Mouse (Mus musculus) forebrain, embryonic 10.5 days (tissue): Measurements from ENCODE around the gene Dcaf11. TPM values are rescaled to one million over a fixed set of nuclear protein-coding genes. Genes with fewer than 3 reads are reported as not detected.

Experiments used
- DNase-seq: peaks from one replicate; pipeline ENCODE4 v3.0.0-alpha.2; 2017; ENCODE audit warnings: low spot score; ENCODE audit errors: extremely low spot score
- H3K27ac ChIP-seq: fragments of 300-500 bp; sonication (generic); 2 replicates; pipeline ENCODE4 v1.5.1; 2016; ENCODE audit warnings: mild to moderate bottlenecking
- H3K27me3 ChIP-seq: fragments of 300-500 bp; sonication (generic); 2 replicates; pipeline ENCODE4 v1.6.1; 2016; ENCODE audit warnings: mild to moderate bottlenecking; ENCODE audit not compliant: poor library complexity, severe bottlenecking
- H3K36me3 ChIP-seq: fragments of 300-500 bp; sonication (generic); replicated peaks from 2 replicates; pipeline ENCODE4 v1.6.1; 2016; ENCODE audit warnings: mild to moderate bottlenecking, moderate library complexity
- H3K4me1 ChIP-seq: fragments of 300-500 bp; sonication (generic); 2 replicates; pipeline ENCODE4 v1.6.1; 2016
- H3K4me3 ChIP-seq: fragments of 300-500 bp; sonication (generic); 2 replicates; pipeline ENCODE4 v1.5.1; 2016; ENCODE audit warnings: mild to moderate bottlenecking, moderate library complexity
- H3K9me3 ChIP-seq: fragments of 300-500 bp; sonication (generic); 2 replicates; pipeline ENCODE4 v1.6.1; 2016; ENCODE audit warnings: mild to moderate bottlenecking, moderate library complexity
- WGBS: fragments of 180-500 bp; shearing (Covaris S2); methylation state at CpG from one replicate; pipeline ENCODE4 v1.1.7; 2016; 5-methylcytosine and 5-hydroxymethylcytosine counted together
- polyA plus RNA-seq: library from polyadenylated mRNA; unstranded; fragments of >200 nt; fragmentation: Nextera tagmentation; extraction: Ambion mirVana; gene quantifications from 2 replicates; pipeline ENCODE4 v1.2.1, GENCODE M21; 2016

The Dcaf11 gene
- polyA plus RNA-seq, 1 experiment from 2014 or later: 73.3 TPM

DNA sequence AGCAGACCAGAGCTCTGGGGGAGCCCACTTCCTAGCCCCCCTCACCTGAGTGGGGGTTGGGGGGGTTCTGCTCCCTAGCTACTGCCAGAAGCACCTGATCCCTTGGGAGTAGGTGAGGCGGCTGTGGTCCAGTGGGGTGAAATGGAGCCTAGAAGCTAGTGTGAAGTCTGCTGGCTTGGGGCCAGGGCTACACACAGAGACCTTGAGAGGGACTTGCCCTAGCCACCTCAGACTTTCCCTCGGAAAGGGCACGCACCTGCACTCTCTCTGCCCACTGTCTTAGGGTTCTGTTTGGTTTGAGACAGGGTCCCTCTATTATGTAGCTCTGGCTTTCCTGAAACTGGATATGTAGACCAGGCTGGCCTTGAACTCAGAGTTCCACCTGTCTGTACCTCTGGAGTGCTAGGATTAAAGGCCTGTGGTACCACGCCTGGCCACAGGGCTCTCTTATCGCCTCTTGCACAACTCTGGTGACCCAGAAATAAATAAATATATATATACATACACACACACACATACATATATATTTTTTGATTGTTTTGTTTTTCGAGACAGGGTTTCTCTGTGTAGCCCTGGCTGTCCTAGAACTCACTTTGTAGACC, 19.0 kb downstream of the Dcaf11 start:
- peak overlapping the region; percentile 92 for H3K27ac ChIP-seq
- H3K4me3 ChIP-seq: peak overlapping the region; percentile 78
- DNase-seq: no peak
- H3K4me1 ChIP-seq: peaks cover 32% of the 10 kb centered on the region
- H3K9me3 ChIP-seq: no peaks in the 10 kb centered on the region
- peaks cover 9% of the 10 kb centered on the region for H3K27me3 ChIP-seq
- H3K36me3 ChIP-seq: peaks cover 23% of the 10 kb centered on the region
- WGBS: 34% methylated on average over 6 of the region's 6 CpGs

DNA sequence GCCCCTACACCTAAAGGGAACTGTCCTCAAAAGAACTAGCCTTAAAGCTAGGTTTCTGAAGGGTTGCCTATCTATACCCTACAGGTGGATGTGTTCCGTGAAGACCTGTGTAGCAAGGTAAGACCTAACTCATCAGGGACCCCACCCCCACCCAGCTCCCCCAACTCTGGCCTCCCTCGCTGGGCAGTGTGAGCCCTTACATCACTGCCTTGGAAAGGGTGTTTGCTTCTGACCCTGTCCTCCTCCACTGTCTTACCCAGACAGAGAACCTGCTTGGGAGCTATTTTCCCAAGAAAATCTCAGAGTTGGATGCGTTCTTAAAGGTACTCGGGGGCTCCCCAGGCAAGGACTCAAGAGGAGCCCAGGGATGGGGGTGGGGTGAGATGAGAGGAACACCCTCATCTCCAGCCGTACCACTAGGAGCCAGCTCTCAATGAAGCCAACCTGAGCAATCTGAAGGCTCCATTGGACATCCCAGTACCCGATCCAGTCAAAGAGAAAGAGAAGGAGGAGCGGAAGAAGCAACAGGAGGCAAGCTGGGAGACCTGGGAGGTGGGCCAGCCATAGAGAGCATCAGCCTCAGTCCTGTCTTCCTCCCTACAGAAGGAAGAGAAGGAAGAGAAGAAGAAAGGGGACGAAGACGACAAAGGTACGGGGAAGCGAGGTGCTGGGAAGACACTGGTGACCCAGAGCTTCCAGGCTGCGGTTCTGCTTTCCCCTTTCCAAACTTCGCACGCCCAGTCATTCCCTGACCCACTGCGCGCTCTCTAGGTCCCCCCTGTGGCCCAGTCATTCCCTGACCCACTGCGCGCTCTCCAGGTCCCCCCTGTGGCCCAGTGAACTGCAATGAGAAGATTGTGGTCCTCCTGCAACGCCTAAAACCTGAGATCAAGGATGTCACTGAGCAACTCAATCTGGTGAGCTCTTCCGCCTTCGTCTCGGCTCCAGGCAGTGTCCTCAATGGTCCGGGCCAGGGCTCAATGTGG, 20.0 kb downstream of the Dcaf11 start:
- H3K4me1 ChIP-seq: peaks cover 38% of the 10 kb centered on the region
- 82% methylated on average over 23 of the region's 23 CpGs for WGBS
- peaks cover 20% of the 10 kb centered on the region for H3K27me3 ChIP-seq
- H3K9me3 ChIP-seq: no peaks in the 10 kb centered on the region
- peaks cover 23% of the 10 kb centered on the region for H3K36me3 ChIP-seq
- no peak overlapping the region for H3K27ac ChIP-seq
- H3K4me3 ChIP-seq: no peak overlapping the region
- DNase-seq: no peak

DNA sequence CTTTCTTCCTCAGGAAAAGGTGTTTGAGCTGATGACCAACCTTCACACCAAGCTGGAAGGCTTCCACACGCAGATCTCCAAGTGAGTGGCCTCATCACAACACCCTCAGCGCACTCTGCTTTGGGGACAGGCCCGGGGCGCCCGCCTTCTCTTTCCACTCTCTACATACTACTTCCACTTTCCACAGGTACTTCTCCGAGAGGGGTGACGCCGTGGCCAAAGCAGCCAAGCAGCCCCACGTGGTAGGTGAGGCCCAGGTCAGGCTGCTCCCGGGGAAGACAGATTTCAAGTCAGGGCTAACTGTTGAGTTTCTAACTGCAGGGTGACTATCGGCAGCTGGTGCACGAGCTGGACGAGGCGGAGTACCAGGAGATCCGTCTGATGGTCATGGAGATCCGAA, 20.9 kb downstream of the Dcaf11 start:
- peaks cover 42% of the 10 kb centered on the region for H3K4me1 ChIP-seq

DNA sequence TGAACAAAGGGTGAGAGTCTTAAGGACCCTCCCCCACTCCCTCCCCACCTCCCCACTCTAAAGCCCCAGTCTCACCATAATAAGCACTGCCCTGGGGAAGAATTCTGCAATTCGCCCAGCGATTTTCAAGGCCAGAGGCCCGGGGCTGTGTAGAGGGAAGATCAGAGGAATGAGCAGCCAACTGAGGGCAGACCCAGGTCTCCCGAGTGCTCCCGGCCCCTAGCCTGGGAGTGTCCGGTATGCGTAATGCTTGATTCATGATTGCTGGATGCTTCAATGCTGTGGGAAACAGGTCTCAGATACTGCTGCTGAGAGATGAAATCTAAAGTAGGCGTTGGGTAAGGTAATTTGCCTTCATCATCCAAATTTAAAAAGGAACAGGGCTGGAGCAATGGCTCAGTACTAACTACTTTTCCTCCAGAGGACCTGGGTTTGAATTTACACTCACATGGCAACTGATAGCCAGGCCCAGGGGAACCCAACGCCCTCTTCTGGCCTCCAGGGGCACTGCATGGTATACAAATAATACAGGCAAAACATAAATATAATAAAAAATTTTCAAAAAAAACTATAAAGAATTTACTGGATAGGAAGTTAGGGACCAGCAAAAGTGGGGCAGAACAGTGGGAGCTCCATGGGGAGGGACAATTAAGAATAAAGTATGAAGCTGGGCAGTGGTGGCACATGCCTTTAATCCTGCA, 22.3 kb downstream of the Dcaf11 start:
- H3K27ac ChIP-seq: no peak overlapping the region
- DNase-seq: no peak
- peaks cover 18% of the 10 kb centered on the region for H3K27me3 ChIP-seq
- peaks cover 38% of the 10 kb centered on the region for H3K4me1 ChIP-seq
- H3K4me3 ChIP-seq: no peak overlapping the region
- peaks cover 28% of the 10 kb centered on the region for H3K36me3 ChIP-seq
- no peaks in the 10 kb centered on the region for H3K9me3 ChIP-seq
- 78% methylated on average over 9 of the region's 9 CpGs for WGBS

More for the DNA sequence above, 20.9 kb downstream of the Dcaf11 start:
- DNase-seq: no peak
- H3K4me3 ChIP-seq: no peak overlapping the region
- 94% methylated on average over 16 of the region's 16 CpGs for WGBS
- no peak overlapping the region for H3K27ac ChIP-seq
- H3K36me3 ChIP-seq: peaks cover 23% of the 10 kb centered on the region
- no peaks in the 10 kb centered on the region for H3K9me3 ChIP-seq
- H3K27me3 ChIP-seq: peaks cover 18% of the 10 kb centered on the region

DNA sequence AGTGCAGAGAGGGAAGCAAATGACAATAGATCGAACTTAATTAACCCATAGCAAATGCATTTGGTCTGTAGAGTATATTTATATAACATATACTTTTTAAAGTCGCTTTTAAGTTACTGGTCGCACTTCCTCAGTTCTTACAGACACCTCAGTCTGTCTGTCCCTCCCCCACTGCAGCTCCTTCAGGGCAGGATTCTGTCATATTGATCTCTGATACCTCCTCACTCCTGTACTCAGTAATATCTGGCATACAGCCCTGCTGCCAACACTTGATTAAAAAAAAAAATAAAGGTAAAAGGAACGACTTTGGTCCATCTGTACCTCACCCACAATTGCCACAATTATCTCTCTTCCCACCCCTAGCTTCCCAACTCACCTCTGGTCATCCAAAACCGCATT, 24.5 kb downstream of the Dcaf11 start:
- DNase-seq: no peak
- H3K27ac ChIP-seq: no peak overlapping the region
- no peaks in the 10 kb centered on the region for H3K9me3 ChIP-seq
- H3K4me3 ChIP-seq: peak overlapping the region; percentile 67
- H3K36me3 ChIP-seq: peaks cover 40% of the 10 kb centered on the region
- 33% methylated on average over 5 of the region's 5 CpGs for WGBS
- H3K4me1 ChIP-seq: peaks cover 22% of the 10 kb centered on the region
- peaks cover 18% of the 10 kb centered on the region for H3K27me3 ChIP-seq

DNA sequence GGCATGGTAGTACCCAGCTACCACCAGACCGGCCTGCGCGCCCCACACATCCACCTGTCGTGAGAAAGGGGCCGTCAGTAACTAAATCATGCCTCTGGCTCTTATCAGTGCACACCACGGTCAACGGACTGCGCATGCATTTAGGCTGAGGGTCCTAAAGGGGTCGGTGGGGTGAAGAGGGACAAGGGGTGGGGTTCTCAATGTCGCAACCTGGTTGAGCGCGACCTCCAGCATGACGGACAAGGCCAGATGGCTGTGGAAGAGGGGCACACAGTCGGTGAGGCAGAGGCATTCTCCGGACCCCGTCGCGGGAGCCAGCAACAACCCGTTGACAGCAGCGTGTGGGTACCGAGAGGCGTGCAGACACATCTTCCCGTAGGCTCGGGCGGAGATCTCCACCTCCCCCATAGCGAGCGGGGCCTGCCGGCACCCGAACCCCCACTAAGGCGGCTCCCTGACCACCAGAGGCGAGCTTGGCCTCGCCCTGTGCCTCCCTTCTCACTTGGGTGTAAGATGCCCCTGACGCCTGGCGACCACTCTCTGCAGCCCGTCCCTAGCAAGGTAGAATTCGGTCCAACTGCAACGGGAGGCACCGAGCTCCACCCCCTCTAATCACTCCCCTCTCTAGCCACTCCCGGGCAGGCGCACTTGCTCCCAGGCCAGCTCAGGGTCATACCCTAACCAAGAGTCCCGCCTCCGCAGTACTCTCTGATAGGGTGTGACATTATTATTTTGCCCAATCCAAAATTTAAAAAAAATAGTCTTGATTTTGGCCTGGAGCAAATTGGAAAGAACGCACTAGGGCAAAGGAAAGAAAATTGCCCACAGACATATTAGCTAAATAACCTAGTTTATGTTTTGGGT, 25.1 kb downstream of the Dcaf11 start, which contains the start of gene Emc9:
TSS of gene Emc9 (minus strand) at position 601 of the 864 bp plus-strand sequence.
- Histone ChIP-seq H3K27ac (peak within 1 kb of the TSS; percentile 74), H3K4me1 (peaks cover 28% of the 10 kb centered on the region), H3K27me3 (peaks cover 18% of the 10 kb centered on the region), H3K9me3 (no peaks in the 10 kb centered on the region), H3K4me3 (peak within 1 kb of the TSS; percentile 67), H3K36me3 (peaks cover 38% of the 10 kb centered on the region)
- WGBS: 2% methylated on average over 43 of the region's 43 CpGs
- peak; percentile 64 for DNase-seq

DNA sequence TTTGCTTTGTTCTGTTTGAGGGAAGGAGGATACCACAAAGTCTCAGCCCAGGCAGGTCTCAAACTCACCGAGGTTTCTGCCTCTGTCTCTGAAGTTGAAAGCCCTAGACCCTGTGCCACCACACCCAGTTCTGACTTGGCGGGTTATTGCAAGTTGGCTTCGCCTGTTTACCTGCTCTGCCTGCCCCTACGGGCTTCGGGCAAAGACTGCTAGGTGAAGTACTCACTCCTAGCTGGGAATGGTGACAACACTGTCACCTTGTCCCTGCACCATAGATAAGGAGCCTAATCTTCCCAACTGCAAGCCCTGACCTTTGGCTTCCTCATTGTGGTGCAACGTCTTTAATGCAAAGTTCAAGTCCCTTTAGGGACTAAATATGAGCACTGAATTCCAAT, 25.8 kb downstream of the Dcaf11 start:
- peak overlapping the region; percentile 74; the same call in 1 of the 2 replicates for H3K27ac ChIP-seq
- WGBS: 64% methylated on average over 6 of the region's 6 CpGs
- no peaks in the 10 kb centered on the region for H3K9me3 ChIP-seq
- peaks cover 31% of the 10 kb centered on the region for H3K36me3 ChIP-seq
- peaks cover 18% of the 10 kb centered on the region for H3K27me3 ChIP-seq
- peak overlapping the region; percentile 67; the same call in 1 of the 2 replicates for H3K4me3 ChIP-seq
- H3K4me1 ChIP-seq: peaks cover 34% of the 10 kb centered on the region
- no peak for DNase-seq

DNA sequence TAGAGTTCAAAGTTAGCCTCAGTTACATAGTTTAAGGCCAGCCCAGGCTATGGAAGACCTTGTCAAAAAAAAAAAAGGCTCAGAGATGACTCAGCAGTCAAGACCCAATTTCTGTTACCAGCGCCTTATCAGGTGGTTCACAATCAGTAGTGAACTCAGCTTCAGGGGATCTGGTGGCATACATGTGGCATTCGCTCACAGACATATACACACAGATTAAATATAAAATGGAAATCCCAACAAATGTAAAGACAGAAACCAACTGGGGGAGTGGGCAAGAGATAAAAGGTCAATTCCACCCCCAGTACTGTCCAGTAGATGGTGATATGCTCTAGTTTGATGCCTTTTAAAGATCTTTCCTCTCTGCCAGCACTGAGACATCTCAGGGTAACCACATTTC, 26.3 kb downstream of the Dcaf11 start:
- no peaks in the 10 kb centered on the region for H3K9me3 ChIP-seq
- no peak overlapping the region for H3K27ac ChIP-seq
- H3K4me3 ChIP-seq: no peak overlapping the region
- H3K4me1 ChIP-seq: peaks cover 36% of the 10 kb centered on the region
- H3K36me3 ChIP-seq: peaks cover 25% of the 10 kb centered on the region
- DNase-seq: no peak
- peaks cover 18% of the 10 kb centered on the region for H3K27me3 ChIP-seq
- WGBS: 88% methylated on average over 2 of the region's 2 CpGs

DNA sequence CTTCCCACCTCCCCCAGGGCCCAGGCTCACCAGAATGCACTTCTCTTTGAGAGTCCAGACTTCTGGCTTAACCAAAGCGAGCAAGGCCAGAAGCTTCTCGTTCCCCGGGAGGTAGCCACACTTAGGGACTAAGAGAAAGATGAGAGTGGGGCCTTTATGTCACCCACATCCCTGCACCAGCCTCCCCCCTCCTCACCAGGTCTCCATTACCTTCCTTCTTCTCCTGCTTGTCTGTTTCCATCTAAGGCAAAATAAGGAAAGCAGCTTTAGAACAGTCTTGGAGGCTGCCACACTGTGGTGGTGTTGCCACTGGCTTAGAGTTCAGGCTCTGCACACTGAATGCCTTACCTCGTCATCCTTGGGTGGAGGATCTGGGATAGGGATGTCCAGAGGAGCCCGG, 29.5 kb downstream of the Dcaf11 start:
- H3K4me3 ChIP-seq: no peak overlapping the region
- H3K4me1 ChIP-seq: peaks cover 55% of the 10 kb centered on the region
- DNase-seq: no peak
- 95% methylated on average over 5 of the region's 5 CpGs for WGBS
- H3K36me3 ChIP-seq: peaks cover 26% of the 10 kb centered on the region
- peaks cover 8% of the 10 kb centered on the region for H3K27me3 ChIP-seq
- H3K9me3 ChIP-seq: no peaks in the 10 kb centered on the region
- no peak overlapping the region for H3K27ac ChIP-seq

DNA sequence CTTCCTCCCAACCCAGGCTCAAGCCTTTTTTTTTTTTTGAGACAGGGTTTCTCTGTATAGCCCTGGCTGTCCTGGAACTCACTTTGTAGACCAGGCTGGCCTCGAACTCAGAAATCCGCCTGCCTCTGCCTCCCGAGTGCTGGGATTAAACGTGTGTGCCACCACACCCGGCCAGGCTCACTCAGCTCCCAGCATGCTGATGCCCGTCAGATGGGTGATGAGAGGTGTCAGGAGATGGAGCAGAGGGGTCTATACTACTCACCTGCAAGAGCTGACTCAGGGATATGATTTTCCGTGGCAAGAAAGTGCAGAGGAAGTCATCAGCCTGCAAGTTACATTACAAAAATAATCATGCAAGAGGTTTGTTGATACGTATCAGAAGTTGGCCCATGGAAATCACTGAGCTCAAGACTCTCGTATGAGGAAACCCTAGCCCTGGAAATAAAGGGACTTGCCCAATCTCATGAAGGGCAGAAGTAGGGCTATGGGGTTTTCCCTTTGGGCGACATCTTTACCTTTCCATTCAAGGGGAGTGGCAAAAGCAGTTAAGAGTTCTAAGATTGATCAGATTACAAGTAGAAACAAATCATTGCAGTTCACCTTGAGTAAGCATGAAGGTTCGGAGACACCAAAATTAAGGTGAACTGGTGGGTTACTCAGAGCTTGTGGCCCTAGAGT, 30.1 kb downstream of the Dcaf11 start:
- peaks cover 32% of the 10 kb centered on the region for H3K36me3 ChIP-seq
- H3K4me3 ChIP-seq: peak overlapping the region; percentile 94
- DNase-seq: no peak
- WGBS: 91% methylated on average over 11 of the region's 11 CpGs
- H3K4me1 ChIP-seq: peaks cover 48% of the 10 kb centered on the region
- peaks cover 1% of the 10 kb centered on the region; the same call in 1 of the 2 replicates for H3K27me3 ChIP-seq
- peak overlapping the region; percentile 93 for H3K27ac ChIP-seq
- H3K9me3 ChIP-seq: no peaks in the 10 kb centered on the region

DNA sequence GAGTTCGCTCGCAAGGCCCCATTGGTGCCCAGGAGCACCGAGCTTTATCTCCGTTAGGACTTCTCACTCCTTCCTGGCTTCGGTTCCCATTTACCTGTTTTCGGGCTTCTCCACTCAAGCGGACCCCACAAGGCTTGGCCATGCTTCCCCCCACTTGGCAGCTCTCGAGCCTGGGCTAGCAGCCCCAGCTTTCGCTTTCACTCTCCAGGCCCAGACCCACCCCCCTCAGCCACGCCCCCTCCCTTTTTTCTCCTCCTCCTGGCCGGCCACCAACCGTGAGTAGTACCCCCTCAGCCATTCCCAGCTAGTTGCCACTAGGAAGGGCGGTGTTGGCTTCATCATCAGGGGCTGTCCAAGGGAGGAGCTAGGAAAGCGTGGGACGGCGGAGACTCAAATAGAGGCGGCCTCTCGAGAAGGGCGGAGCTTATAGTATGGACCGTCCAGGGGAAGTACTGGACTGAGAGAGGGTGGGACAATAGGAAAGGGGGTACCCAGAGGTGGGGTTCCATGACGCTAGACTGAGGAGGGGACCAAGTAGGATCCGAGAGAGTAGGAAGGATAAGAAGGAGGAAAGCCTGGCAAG, 31.0 kb downstream of the Dcaf11 start, which contains the start of gene Psme2:
TSS of gene Psme2 (minus strand) at position 366 of the 583 bp plus-strand sequence.
- 1% methylated on average over 22 of the region's 22 CpGs for WGBS
- H3K36me3 ChIP-seq: peaks cover 41% of the 10 kb centered on the region

More for the DNA sequence above, 31.0 kb downstream of the Dcaf11 start, which contains the start of gene Psme2:
- Histone ChIP-seq H3K4me1 (peaks cover 43% of the 10 kb centered on the region), H3K4me3 (peak within 1 kb of the TSS; percentile 94), H3K27me3 (no peaks in the 10 kb centered on the region), H3K9me3 (no peaks in the 10 kb centered on the region), H3K27ac (peak within 1 kb of the TSS; percentile 93)
- peak; percentile 92 for DNase-seq
